Mouse (Mus musculus): ENCODE measurements around the gene Atp13a2.

- TF ChIP-seq CTCF (IDR thresholded peaks at IDR 0.05; ENCODE audit: low read depth, low read length) (no peak), POLR2A (IDR thresholded peaks at IDR 0.05; ENCODE audit: extremely low read depth, insufficient read depth, low read length) (no peak)
Observed at GRCm38 (mm10) chr4:141010941-141011429, 24.3 kb downstream of the Atp13a2 start.
